Mouse (Mus musculus): Measurements from ENCODE around the gene Cib4.

DNA sequence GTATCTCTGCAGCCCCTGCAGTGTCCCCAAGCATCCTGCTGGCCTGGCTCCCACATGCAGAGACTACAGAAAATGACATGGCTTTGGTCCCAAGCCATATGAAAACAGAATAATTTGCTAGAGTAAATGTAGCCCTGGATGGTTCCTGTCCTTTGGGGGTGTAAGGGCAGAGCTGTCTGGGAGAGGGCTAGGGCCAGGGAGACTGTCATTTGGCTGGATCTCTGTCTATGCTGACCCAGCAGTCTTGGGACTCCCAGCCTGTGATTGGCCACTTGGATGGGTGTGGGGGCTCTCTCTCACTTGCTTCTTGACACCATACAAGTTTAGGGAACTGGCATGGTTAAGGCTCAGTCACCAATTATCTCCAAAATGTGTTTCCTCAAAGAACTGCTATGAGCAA lies 55.4 kb downstream of the Cib4 start:
- TF ChIP-seq CTCF (IDR thresholded peaks at IDR 0.05; ENCODE audit: extremely low read depth, insufficient read depth, low read length) (no peak), POLR2A (IDR thresholded peaks at IDR 0.05; ENCODE audit: extremely low read depth, insufficient read depth, low read length) (no peak)
